Mouse (Mus musculus) stomach, embryonic 14.5 days (tissue): ENCODE data around the gene 3425401B19Rik. TPM values are rescaled to one million over a fixed set of nuclear protein-coding genes. Genes with fewer than 3 reads are reported as not detected.

ENCODE experiments used
- polyA plus RNA-seq: library from polyadenylated mRNA; unstranded; fragments of >200 nt; fragmentation: Nextera tagmentation; extraction: Ambion mirVana; gene quantifications from 2 replicates; pipeline ENCODE4 v1.2.1, GENCODE M21; 2014

3425401B19Rik gene
- polyA plus RNA-seq, 1 experiment from 2014 or later, result 0.06 TPM

Other genes with a start within 250 kb of the 3425401B19Rik start
- 4.9 and 5.5 TPM in 2 replicates for gene Slc18a3, start 220.4 kb downstream of the 3425401B19Rik start, polyA plus RNA-seq
- gene Chat, start 219.3 kb downstream of the 3425401B19Rik start, polyA plus RNA-seq, result 0.66 and 0.90 TPM in 2 replicates
- gene Ercc6, start 171.8 kb downstream of the 3425401B19Rik start, polyA plus RNA-seq, result 18.6 and 20.1 TPM in 2 replicates
- gene Prrxl1, start 85.9 kb downstream of the 3425401B19Rik start, polyA plus RNA-seq, result 0.74 and 1.1 TPM in 2 replicates
- 0.55 and 2.1 TPM in 2 replicates for gene Tmem273, start 100.7 kb upstream of the 3425401B19Rik start, polyA plus RNA-seq
- gene Fam170b, start 148.7 kb upstream of the 3425401B19Rik start, polyA plus RNA-seq, result 0.23 and 0.29 TPM in 2 replicates
- gene Vstm4, start 171.5 kb upstream of the 3425401B19Rik start, polyA plus RNA-seq, result 43.6 and 44.6 TPM in 2 replicates